Mouse (Mus musculus) heart, adult 2 months (tissue): Measurements from ENCODE around the gene Car7.

Experiments
- CTCF ChIP-seq: fragments of 200-600 bp; IDR thresholded peaks from 2 replicates; pipeline ENCODE4 v1.8.1; 2022; ENCODE audit warnings: antibody characterized with exemption, mild to moderate bottlenecking, moderate library complexity
- EP300 ChIP-seq: fragments of 200-500 bp; IDR thresholded peaks from 2 replicates; pipeline ENCODE4 v1.6.1; 2011; ENCODE audit warnings: low read depth, low read length, control low read depth; ENCODE audit not compliant: insufficient read depth

- TF ChIP-seq EP300 (no peak), CTCF (no peak)
Measured at GRCm38 (mm10) chr8:104536028-104536427, 1.5 kb downstream of the Car7 start.
